Mouse (Mus musculus) bone marrow, adult 2 months (tissue): Measurements from ENCODE around the gene Parva.

Experiments
- CTCF ChIP-seq: fragments of 200-500 bp; IDR thresholded peaks from 2 replicates; pipeline ENCODE4 v1.5.1; 2011; ENCODE audit warnings: low read length, control low read depth; ENCODE audit not compliant: control insufficient read depth, insufficient read depth
- POLR2A ChIP-seq: fragments of 200-500 bp; IDR thresholded peaks from 2 replicates; pipeline ENCODE4 v1.6.1; 2011; ENCODE audit warnings: low read depth, mild to moderate bottlenecking, control low read depth, low read length, borderline replicate concordance; ENCODE audit not compliant: control insufficient read depth

GRCm38 (mm10) chr7:112490825-112491224, 63.5 kb downstream of the Parva start:
- no peak for TF ChIP-seq CTCF
- no peak for TF ChIP-seq POLR2A
